Mouse (Mus musculus) B cell, adult 2 months (primary cell): ENCODE results near the gene Gpc5.
A peak's percentile ranks its signal among the peaks of the same experiment; 100 is the strongest.
"Not testable (repeated sequence)": the region's sequence is repeated elsewhere in the genome, so short reads cannot be mapped to it uniquely, and the experiment has no call there.

ENCODE experiments used
- DNase-seq, 2 experiments: peaks; one replicate each; pipeline ENCODE4 v3.0.0; 2022

Gene Gpc5

DNA sequence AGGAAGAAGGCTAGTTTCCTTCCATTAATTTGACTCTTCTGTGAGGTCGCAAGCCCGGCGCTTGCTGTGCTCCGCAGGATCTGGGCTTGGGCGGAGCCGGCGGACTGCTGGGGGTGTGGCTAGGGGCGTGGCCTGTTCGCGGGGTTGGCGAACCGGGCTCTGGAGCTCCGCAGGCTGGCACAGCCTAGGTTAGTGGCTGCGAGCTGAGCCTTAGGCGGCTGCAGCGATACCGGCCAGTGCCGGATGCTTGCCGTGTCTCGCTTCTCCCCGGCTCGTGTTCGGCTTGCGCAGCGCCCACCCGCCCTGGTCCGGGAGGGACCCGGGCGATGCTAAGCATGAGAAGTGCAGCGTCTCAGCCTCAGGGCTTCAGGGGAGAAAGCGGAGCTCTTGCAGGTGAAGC is at the start of gene Gpc5:
Gpc5 (plus strand) TSS at position 135 of the 400 bp plus-strand sequence.
- DNase-seq: peak; percentile 84 to 85

DNA sequence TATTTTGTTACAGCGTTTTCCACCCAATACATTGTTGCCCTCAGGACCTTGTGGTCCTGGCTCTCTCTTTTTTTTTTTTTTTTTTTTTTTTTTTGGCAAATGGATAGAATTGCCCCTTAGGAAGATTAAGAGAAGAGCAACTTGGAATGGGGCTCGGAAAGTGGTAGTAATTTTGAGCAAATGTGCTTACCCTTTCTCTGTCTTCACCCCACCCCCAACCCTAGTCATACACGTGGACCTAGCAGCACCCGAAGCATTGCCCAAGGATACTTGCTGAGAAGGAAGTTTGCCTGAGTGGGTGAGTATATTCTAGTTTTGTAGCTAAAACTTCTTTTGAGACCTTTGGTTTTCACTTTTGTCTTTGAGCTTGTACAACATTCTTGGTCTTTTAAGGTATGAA is 49.4 kb upstream of the Gpc5 start:
- DNase-seq: peak in 1 of 2 experiments; percentile 5

DNA sequence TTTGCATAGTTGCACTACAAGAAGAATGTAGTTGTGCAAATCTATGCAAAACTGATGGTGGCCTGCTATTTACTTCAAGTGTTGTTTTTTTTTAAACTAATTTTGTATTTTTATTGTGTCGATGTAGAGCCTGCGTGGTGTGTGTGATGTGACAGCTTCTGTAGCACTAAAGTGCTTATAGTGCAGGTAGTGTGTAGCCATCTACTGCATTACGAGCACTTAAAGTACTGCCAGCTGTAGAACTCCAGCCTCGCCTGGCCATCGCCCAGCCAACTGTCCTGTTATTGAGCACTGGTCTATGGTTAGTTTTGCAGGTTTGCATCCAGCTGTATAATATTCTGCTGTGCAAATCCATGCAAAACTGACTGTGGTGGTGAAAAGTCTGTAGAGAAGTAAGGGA is 48.0 kb upstream of the Gpc5 start:
- DNase-seq: no peak

DNA sequence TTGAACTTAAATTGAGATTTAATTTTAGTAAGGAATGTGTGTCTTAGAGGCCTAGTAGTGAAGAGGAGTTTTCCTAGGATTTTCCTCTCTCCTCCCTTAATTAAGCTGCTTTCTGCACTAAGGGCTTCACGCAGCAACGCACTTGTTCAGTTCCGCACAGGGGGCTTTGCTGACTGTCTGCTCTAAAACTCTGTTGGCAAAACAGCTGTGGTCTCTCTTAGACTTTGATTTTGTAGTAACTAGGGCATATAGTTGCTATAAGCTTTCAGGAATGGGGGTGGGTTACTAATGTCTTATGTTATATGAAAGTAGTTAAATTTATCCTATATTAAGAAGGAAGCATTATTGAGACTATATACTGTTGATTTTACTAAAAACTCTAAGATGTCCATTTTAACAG is 46.3 kb upstream of the Gpc5 start:
- DNase-seq: no peak

DNA sequence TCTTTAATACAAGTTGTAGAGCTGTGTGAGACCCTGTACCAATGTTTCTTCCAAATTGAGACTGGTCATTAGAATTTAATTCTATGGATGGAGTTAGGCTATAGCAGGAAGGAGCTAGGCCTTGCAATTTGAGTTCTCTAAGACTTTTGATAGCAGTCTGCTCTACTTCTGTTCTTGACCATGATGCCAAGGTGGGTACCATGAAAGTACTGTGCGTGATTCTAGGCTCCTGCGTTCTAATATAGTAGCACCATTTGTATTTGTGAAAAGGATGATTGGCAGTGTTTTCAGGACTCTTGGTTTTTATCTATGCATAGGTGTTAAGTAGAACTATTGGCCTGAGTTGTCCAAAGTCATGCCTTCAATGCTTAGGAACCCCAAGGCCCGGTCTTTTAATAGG is 44.7 kb upstream of the Gpc5 start:
- DNase-seq: no peak

DNA sequence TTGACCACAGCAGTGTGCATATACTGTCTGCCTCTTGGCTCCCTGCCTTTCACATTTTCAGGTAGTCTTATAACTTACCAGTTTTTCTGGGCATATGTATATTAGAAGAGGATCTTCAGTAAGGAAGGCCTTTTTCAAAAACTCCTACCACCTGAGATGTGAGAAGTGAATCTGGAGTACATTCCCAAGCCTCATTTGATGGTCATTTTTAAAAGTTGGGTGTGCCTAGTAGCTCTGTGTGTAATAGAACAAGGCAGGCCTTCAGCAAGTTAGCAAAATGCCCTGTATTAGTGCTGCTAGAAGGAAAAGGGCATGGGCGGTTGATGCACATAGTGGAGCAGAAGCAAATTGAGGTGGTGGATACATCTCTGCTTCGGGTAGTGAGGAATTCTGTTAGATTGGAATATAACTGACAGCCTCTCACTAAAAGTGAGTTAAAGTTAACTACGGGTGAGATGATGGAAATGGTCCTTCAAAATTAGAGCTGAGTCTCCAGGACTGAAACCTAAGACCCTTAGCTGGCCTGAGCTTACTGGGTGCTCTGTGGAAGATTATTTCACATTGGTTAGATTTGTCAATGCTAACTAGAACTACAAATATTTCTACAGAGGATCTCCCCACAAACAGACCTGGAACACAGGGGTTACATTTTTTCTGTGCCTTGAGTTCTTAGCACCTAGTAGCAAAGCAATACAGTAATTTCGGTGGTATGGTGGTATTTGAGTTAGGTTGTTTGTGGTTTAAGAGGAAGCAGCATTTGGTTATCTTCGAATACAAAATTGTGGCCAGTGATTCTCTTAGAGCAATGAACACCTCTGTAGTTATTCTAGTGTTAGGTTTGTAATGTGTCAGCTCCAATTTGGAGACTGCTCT is 43.8 kb upstream of the Gpc5 start:
- DNase-seq: no peak

DNA sequence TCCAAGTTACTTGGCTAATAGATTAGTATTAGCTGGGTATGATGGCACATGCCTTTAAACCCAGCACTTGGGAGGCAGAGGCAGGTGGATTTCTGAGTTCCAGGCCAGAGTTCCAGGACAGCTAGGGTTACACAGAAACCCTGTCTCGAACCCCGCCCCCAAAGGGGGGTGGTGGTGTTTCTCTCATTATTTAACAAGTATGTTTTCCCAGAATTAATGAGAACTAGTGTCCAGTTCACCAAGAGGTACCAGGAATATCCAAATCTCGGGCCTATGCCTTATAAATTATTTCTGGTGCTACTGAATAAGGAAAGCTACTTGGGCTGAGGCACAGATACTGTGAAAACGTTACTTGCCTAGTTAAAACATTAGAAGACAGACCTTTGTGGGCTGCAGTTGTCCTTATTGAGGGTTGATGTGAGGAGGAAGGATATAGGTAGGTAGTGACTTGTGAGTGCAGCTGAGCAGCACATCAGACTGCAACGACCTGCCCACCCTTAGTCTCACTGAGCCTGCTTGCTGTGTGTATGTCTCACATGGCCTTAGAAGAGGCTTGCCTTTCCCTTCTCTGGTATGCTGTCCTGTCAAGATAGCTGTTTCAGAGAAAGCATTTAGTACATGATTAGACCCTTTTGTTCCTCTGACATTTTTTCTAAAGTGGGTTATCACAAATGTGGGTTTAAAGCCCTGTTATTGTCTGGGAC is 43.0 kb upstream of the Gpc5 start:
- no peak for DNase-seq

DNA sequence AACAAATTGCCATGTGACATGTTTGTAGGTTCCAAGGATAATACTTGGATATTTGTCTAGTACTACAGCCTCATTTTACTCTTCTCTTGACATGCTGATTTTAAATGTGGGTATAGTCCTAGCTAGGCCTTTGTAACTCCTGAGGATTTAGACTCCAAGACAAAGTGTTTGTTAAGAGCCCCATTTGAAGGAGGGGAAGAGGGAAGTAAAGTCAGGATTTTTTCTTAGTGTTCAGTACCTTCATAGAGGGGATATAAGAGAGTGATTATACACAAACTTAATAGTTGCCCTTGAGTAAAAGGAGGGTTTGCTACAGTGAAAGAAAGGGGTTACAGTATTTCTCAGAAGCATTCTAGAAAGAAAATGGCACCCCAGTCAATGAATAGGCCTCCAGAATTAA is 42.2 kb upstream of the Gpc5 start:
- no peak for DNase-seq

DNA sequence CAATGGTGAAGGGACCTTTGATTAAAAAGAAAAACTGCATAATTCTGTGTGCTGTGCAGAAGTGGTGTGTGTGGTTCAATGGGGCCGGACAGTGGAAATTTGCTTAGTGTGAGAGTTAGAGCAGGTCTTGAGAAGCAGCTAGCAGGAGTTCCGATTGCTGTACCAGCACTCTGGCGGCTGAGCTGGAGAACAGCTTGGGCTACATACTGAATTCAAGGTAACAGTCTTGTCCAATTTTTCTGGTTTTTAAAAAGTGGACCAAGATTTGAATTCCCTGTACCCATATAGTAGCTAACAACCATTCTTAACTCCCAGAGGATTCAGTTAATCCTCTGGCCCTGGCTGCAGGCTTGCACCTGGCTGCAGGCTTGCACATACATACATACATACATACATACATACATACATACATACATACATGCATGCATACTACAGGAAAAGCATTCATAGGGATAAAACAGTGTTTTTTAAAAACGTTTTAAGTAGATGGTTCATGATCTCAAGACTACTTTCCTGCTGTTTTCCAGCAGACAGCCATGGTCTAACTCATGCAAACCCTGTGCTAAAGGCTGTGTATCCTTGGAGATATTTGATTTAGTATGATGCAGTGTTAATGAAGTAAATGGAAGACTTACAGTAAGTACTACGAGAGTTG is 40.8 kb upstream of the Gpc5 start:
- DNase-seq: no peak

DNA sequence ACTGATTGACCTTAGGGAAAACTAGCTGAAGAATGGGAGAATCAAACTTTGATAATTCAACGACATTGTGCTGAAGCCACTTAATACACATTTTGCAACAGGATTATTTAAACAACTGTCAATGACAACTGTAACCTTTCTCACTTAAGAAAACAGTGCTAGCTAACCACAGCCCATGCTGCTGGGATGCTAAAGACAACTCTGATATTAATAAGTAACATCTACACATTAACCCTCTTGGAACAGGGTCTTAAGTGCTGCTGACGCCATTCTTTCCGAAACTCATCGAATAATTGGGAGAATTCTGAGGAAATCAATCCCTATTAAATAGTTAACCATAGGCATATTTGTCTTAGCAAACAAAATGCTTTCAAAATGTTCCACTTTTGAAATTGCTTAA is 39.6 kb upstream of the Gpc5 start:
- DNase-seq: no peak

DNA sequence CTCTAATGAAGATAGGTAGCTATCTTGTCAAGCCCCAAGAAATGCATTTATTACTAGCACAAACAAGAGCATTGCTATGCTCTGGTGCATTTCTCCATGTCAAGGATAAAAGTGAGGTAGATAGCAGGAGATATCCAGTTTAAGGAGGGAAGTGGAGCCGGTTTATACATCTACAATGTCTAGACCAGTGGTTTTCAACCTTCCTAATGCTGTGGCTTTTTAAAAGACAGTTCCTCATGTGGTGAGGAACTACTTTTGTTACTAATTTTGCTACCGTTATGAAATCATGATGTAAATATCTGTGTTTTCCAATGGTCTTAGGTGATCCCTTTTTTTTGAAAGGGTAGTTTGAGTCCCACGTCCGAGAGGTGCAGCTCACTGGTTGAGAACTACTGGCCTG is 37.8 kb upstream of the Gpc5 start:
- DNase-seq: no peak

DNA sequence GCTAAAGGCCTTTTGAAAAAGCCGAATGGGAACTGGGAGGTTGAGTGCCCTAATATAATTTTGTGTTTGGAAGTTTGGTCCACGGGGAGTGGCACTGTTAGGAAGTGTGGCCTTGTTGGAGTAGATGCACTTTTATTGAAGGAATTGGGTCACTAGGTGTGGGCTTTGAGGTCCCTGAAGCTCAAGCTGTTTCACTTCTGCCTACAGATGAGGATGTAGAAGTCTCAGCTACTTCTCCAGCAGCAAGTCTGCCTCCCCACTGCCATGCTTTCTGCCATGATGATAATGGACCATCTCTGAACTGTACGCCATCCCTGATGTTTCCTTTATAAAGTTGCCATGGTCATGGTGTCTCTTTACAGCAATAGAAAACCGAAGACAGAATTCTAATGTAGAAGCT is 34.5 kb upstream of the Gpc5 start:
- no peak for DNase-seq

DNA sequence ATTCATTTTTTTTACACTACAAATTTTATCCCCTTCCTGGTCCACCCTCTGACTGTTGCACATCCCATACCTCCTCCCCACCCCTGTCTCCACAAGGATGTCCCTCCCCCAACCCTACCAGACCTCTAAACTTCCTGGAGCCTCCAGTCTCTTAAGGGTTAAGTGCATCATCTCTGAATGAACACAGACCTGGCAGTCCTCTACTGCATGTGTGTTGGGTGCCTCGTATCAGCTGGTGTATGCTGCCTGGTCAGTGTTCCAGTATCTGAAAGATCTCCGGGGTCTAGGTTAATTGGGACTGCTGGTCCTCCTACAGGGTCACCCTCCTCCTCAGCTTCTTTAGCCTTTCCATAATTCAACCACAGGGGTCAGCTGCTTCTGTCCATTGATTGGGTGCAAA is 25.9 kb upstream of the Gpc5 start:
- not testable (repeated sequence) for DNase-seq

DNA sequence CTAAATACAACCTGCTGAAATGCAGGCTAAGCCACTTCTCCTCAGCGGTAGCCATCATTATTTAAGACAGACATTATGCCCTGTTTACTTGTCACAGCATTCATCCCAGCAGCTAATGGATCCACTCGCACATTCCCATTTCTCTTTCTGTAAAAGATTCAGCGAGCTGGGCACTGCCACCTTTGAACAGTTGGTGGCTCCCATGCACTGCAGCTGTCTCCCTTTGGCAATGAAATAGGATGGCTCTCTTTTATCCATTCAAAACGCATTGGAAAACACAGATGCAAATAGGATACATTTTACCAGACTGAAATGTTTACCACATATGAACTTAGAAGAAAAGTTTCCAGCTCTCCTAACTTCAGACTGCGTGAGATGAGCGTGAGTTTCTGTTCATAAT is 21.5 kb upstream of the Gpc5 start:
- no peak for DNase-seq

DNA sequence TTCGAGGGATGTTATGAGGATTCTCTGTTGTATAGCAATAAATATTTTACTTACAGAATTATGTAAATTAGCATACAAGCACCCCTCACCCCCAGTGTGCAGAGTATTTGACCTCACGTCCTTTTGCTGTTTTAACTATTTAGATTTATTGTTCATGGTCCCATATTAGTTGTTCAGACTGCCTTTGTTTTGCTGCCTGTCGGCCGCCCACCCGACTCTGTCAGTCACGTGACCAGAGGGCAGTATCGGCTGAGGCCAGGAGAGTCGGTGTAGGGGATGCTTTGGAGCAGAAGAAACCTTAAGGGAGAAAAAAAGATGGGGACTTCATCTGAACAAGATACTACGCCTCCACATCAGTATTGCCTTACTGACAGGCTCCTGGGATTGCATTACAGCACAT is 14.7 kb upstream of the Gpc5 start:
- DNase-seq: no peak

DNA sequence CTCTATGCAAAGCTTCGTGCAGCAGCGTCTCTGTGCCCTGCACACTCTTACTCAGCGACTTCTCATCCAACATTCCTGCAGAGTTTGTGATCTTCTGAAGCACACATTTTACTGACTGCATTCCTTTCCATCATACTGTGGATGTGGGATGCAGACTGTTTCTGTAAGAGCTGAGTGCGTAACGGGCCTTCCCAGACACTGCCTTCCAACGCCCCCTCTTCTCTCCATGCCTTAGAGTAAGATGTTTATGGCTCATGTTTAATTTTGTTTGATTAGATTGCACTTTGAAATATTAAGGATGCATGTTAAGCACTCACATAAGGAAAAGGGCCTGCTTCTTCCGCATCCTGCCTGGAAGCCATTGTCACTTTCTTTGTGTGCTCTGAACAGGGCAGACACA is 14.0 kb upstream of the Gpc5 start:
- DNase-seq: no peak

DNA sequence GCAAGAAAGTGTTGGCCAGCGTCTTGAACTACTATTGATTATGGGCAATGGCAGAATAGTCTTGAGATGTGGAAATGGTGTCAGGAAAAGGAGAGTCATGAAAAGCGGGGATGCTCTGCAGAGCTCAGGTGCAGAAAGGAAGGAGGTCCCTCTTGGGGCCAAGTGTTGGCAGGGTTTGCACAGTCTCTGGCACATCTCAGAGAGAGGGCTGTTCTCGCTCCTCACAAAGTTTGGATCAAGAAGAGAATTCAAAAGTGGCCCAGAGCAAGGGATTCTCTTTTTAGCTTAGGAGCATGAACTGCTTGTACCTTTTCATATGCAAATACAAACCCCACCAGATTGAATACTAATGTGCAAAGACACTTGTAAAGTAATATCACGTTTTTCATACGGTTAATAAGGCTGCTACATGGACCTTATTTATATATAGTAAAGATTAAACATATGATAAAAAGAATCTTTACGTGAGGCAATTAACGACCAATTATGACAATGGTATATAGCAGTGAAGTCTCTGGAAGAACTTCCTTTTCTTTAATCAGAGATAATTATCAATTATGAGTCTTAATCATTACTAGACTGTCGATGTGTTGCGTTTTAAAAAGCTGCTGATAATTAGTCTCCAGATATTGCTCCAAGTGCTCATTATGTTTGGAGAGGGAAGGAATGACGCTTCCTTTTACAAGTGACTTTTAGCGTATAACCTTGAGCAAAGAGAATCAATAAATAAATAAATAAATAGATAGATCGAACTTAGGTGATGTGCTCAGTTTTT is 10.1 kb upstream of the Gpc5 start:
- no peak for DNase-seq

DNA sequence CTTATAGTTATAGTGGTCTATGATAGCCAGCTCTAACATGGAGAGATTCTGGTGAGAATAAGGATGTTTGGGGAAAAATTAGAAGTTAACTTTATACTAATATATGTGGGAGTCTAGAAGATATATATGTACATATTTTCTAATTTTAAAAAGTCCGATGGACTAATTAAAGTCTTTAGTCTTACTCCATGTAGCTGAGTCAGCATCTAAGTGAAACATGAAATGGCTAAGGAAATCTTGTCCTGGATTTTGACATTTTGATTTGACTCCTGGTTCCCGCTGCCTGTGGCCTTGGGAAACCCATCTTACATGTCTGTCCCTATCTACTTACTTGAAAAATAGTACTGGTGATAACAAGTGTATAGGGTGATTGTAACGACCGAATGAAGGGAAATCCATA is 1.5 kb upstream of the Gpc5 start:
- no peak for DNase-seq

DNA sequence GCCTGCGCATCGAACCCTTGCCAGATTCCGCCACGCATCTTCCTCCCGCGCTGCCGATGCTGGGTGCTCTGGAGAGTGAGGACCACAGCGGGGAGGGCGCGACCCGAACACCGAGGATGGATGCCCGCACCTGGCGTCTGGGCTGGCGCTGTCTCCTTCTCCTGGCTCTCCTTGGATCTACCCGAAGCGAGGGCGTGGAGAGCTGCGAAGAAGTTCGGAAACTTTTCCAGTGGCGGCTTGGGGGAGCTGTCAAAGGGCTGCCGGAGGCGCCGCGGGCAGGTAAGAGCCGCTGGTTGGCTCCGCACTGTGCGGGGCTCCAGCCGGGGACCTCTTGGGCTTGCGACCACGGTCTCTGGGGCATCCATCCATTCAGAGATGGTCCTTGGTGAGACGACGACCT is 495 bp downstream of the Gpc5 start:
- no peak for DNase-seq

DNA sequence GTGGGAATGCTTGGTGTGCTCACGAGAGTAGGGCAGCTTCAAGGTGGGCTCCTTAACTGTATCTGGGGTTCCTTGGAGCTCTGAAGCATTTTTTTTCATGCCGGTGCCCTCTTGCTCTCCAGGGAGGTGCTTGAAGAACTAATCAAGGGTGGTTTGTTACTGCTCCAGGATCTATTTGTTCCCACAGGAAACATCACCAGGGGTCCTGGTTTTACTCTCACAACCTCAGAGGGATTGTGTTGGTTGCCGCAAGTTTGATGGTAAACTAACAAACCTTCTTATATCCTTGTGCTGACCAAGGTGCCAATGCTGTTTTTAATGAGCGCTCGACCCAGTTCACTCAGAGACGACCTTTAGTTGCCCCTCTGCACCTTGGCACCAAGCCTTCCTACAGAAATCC is 937 bp downstream of the Gpc5 start:
- DNase-seq: no peak

DNA sequence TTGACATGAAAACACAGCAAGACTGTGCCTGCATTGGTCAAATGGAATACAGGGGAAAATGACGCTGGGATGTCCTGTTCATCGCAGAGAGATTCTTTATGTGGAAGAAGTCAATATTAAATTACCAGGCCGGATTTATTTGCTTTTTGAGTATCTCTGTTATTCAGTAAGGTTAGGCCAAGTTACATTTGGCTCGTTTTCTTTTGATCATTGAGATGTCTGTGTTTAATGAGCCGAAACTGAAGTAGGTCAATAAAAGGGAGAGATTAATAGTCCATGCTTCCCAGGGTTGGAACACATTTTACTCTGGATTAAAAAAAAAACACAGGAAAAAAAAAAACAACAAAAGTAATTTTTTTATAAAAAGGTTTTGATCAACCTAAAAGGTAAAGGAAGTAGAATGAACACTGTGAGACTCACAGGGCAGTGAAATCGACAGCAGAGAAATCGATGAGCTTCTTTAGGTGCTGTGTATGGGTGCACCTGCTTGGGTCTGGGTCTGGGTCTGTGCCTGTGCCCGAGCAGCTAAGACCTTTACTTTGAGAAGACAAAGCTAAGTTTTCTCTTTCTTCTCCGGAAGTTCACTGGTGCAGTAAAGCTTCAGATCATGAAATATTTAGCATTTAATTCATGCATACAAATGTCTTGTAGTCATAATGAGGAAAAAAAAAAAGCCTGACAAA is 8.7 kb downstream of the Gpc5 start:
- no peak for DNase-seq

DNA sequence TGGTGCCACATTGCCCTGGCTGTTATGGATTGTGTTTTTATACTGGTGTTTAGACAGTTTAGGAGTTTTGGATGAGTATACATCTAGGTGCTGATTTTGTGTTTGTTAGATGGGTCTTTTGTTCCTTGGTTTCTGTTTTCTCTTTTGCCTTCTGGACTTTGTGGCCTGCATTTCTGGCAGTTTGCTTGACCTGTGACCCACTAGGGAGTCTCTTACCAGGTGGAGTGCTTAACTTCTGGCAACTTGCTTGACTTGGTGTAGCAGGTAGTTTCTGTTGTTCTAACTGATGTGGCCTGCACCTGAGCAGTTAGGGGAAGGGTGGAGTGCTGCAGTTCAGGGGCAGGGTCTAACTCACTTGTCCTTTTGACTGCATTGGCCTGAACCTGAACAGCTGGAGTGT is 14.3 kb downstream of the Gpc5 start:
- no peak for DNase-seq

DNA sequence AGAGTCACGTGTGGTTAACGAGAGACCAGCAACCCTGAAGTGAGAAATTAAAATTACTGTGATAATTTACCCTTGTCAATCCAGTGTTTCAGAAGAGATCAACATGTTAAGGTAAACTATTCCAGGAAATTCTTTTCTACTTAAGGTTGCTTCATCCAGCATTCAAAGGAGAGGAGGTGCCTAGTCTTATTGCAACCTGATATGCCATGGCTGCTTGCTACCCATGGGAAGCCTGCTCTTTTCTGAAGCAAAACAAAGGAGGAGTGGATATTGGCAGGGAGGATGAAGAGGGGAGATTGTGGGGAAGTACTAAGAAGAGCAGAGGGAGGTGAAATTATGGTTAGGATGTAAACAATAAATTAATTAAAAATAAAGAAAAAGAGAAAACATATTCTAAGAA is 15.5 kb downstream of the Gpc5 start:
- DNase-seq: no peak
